Mouse (Mus musculus) forebrain, embryonic 13.5 days (tissue): Measurements from ENCODE around the gene Olfr1494. TPM values are rescaled to one million over a fixed set of nuclear protein-coding genes. Genes with fewer than 3 reads are reported as not detected.

Source experiments
- ATAC-seq: fragments of 200-750 bp; cut with Nextera tagmentation; 2 replicates; pipeline ENCODE4 v1.8.0; 2017
- H3K27ac ChIP-seq: fragments of 300-500 bp; sonication (generic); 2 replicates; pipeline ENCODE4 v1.5.1; 2015; ENCODE audit warnings: inconsistent platforms, mild to moderate bottlenecking, moderate library complexity
- H3K27me3 ChIP-seq: fragments of 300-500 bp; sonication (generic); 2 replicates; pipeline ENCODE4 v1.6.1; 2015; ENCODE audit warnings: mild to moderate bottlenecking, inconsistent platforms
- H3K36me3 ChIP-seq: fragments of 300-500 bp; sonication (generic); 2 replicates; pipeline ENCODE4 v1.6.1; 2015; ENCODE audit warnings: mild to moderate bottlenecking, inconsistent platforms; ENCODE audit not compliant: poor library complexity, severe bottlenecking
- H3K4me1 ChIP-seq: fragments of 300-500 bp; sonication (generic); 2 replicates; pipeline ENCODE4 v1.6.1; 2015; ENCODE audit warnings: inconsistent platforms
- H3K4me2 ChIP-seq: fragments of 300-500 bp; sonication (generic); 2 replicates; pipeline ENCODE4 v1.6.1; 2015; ENCODE audit warnings: inconsistent platforms, mild to moderate bottlenecking, moderate library complexity
- H3K4me3 ChIP-seq: fragments of 300-500 bp; sonication (generic); 2 replicates; pipeline ENCODE4 v1.5.1; 2015; ENCODE audit warnings: mild to moderate bottlenecking, inconsistent platforms
- H3K9ac ChIP-seq: fragments of 300-500 bp; sonication (generic); 2 replicates; pipeline ENCODE4 v1.6.1; 2015; ENCODE audit warnings: mild to moderate bottlenecking, inconsistent platforms
- H3K9me3 ChIP-seq: fragments of 300-500 bp; sonication (generic); replicated peaks from 2 replicates; pipeline ENCODE4 v1.6.1; 2016; ENCODE audit warnings: inconsistent platforms
- whole genome bisulfite sequencing: fragments of 180-500 bp; shearing (Covaris S2); methylation state at CpG from one replicate; pipeline ENCODE4 v1.1.7; 2015; 5-methylcytosine and 5-hydroxymethylcytosine counted together
- polyA plus RNA-seq: library from polyadenylated mRNA; unstranded; fragments of >200 nt; fragmentation: Nextera tagmentation; extraction: Ambion mirVana; gene quantifications from 2 replicates; pipeline ENCODE4 v1.2.1, GENCODE M21; 2015

Gene Olfr1494
- polyA plus RNA-seq = not detected in 2 replicates

DNA sequence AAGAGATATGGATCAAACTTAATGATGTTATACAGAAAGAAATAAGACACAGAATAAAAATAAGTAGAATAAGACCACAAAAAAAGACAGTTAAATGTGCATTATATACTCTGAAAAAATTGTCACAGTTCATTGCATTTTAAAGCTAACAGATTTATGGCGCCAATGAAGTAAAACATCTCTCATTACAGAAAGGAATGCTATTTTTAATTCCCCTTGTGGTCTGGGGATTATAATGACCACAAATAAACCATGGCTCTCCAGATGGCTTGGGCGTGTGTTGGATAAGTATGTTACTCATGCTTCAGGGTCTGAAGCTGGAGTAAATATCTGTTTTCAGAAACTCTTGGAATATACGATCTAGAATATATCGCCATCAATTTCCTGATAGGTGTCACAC lies at the start of gene Olfr1494:
Gene Olfr1494, plus strand, starts transcription at position 301 of the 400 bp plus-strand sequence.
- H3K27me3 ChIP-seq = no peaks in the 10 kb centered on the region
- WGBS = 93% methylated on average over 4 of the region's 4 CpGs

DNA sequence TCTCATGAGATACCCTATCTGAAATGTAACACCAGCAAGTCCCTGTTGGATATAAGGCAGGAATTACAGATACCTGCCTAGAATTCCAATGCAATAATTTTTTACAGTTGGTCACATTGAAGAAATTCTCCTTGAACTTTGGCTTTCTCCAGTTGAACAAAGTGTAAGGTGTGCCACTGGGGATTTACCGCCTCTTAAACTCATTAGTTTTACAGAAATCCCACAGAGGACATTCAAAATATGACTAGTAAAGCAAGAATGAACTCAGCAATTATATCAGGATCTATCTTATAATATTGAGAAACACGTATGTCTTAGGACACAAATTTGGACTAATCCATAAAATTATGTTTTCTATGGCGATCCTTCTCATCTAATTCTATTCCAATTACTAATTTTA lies 42.6 kb upstream of the Olfr1494 start, which contains the start of gene Olfr1491:
Gene Olfr1491, plus strand, starts transcription at position 301 of the 400 bp plus-strand sequence.
- H3K9me3 ChIP-seq = no peaks in the 10 kb centered on the region
- ATAC-seq = no peak
- H3K27ac ChIP-seq = no peak within 1 kb of the TSS
- H3K27me3 ChIP-seq = no peaks in the 10 kb centered on the region
- H3K9ac ChIP-seq = no peak within 1 kb of the TSS
- H3K36me3 ChIP-seq = no peaks in the 10 kb centered on the region
- no peaks in the 10 kb centered on the region for H3K4me1 ChIP-seq
- H3K4me3 ChIP-seq = no peak within 1 kb of the TSS
- WGBS = 84% methylated on average over 3 of the region's 3 CpGs
- no peak within 1 kb of the TSS for H3K4me2 ChIP-seq

More for the DNA sequence above, at the start of gene Olfr1494:
- Histone ChIP-seq H3K27ac (no peak within 1 kb of the TSS), H3K4me1 (no peaks in the 10 kb centered on the region), H3K9me3 (no peaks in the 10 kb centered on the region), H3K9ac (no peak within 1 kb of the TSS), H3K4me2 (no peak within 1 kb of the TSS), H3K36me3 (no peaks in the 10 kb centered on the region), H3K4me3 (no peak within 1 kb of the TSS)
- ATAC-seq = no peak

DNA sequence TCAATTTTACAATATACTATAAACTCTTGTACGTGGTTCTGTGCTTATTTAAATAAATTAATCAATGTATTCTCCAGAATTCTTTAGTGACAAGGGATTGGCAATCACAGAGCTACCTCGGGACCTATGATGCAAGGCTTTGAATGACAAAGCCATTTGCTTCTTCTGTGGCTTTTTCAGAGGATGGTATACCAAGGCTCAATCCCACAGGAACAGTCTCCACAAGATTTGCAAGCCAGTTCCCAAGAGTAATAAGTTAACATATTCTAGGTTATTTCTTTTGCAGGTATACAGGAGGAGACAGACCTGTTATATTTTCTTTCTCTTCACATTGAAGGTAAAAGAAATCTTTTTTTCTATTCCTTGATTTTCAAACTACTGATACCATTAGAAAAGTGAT lies 16.6 kb upstream of the Olfr1494 start, which contains the start of gene Olfr1493-ps1:
Gene Olfr1493-ps1, plus strand, starts transcription at position 301 of the 400 bp plus-strand sequence.
- no peak within 1 kb of the TSS for H3K27ac ChIP-seq
- no peak within 1 kb of the TSS for H3K4me3 ChIP-seq
- no peak within 1 kb of the TSS for H3K4me2 ChIP-seq
- H3K9me3 ChIP-seq = 0 out of 2 replicates have a peak, but pooled peaks cover 4% of the 10 kb centered on the region
- H3K9ac ChIP-seq = no peak within 1 kb of the TSS
- WGBS = 65% methylated on average over 2 of the region's 2 CpGs
- no peaks in the 10 kb centered on the region for H3K27me3 ChIP-seq
- ATAC-seq = no peak
- no peaks in the 10 kb centered on the region for H3K4me1 ChIP-seq
- H3K36me3 ChIP-seq = no peaks in the 10 kb centered on the region

DNA sequence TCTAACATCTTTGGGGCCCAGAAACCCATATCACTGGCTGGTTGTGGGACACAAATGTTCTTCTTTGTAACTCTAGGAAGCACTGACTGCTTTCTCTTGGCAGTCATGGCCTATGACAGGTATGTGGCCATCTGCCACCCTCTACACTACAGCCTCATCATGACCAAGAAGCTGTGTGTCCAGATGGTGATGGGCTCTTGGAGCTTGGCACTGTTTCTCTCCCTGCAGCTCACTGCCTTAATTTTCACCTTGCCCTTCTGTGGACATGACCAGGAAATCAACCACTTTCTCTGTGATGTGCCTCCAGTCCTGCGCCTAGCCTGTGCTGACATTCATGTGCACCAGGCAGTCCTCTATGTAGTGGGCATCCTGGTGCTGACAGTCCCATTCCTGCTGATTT lies 9.8 kb downstream of the Olfr1494 start:
- no peak for ATAC-seq
- no peak overlapping the region for H3K4me2 ChIP-seq
- no peak overlapping the region for H3K9ac ChIP-seq
- no peak overlapping the region for H3K4me3 ChIP-seq
- H3K27ac ChIP-seq = no peak overlapping the region
- no peaks in the 10 kb centered on the region; the same call in 1 of the 2 replicates for H3K9me3 ChIP-seq
- H3K36me3 ChIP-seq = no peaks in the 10 kb centered on the region
- 96% methylated on average over 1 of the region's 1 CpGs for WGBS
- H3K27me3 ChIP-seq = no peaks in the 10 kb centered on the region
- no peaks in the 10 kb centered on the region for H3K4me1 ChIP-seq

DNA sequence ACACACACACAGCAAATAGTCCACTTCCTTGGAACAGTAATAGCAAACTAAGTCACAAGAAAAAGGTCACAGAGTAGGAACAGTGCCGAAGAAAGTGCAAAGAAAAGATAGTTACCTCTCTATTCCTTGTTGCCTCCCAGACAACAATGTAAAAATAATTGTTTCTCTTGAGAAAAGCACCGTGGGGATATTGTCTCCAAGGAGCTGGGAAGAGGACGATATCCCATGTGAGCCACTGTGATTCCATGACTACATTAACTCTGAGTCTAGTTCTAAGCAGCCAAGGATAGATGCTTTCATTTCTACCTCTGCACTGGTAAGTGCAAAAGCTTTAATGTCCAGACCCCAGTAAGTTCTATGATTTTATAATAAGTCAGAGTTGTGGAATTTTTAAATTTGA lies 24.8 kb downstream of the Olfr1494 start, which contains the start of gene Olfr1495:
Gene Olfr1495, plus strand, starts transcription at position 301 of the 400 bp plus-strand sequence.
- H3K27ac ChIP-seq = no peak within 1 kb of the TSS
- no peaks in the 10 kb centered on the region for H3K36me3 ChIP-seq
- no peaks in the 10 kb centered on the region for H3K4me1 ChIP-seq
- ATAC-seq = no peak
- H3K9me3 ChIP-seq = no peaks in the 10 kb centered on the region; the same call in 1 of the 2 replicates
- no peak within 1 kb of the TSS for H3K9ac ChIP-seq
- H3K27me3 ChIP-seq = no peaks in the 10 kb centered on the region
- WGBS = 92% methylated on average over 3 of the region's 3 CpGs
- no peak within 1 kb of the TSS for H3K4me2 ChIP-seq
- H3K4me3 ChIP-seq = no peak within 1 kb of the TSS

DNA sequence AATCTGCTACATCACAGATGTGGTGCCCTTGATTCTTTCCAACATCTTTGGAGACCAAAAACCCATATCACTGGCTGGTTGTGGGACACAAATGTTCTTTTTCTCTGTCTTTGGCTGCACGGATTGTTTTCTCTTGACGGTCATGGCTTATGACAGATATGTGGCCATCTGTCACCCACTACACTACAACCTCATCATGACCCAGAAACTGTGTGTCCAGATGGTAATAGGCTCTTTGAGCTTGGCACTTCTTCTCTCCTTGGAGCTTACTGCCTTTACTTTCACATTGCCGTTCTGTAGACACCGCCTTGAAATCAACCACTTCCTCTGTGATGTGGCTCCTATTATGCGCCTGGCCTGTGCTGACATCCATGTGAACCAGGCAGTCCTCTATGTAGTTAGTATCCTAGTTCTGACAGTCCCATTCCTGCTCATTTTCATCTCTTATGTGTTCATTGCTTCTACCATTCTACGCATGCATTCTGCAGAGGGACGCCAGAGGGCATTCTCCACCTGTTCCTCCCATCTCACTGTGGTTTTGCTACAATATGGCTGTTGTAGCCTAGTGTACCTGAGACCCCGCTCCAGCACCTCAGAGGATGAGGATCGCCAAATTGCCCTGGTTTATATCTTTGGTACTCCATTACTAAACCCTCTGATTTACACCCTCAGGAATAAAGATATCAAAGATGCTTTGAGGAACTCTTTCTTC lies 29.2 kb downstream of the Olfr1494 start:
- no peak for ATAC-seq
- no peaks in the 10 kb centered on the region for H3K4me1 ChIP-seq
- H3K27ac ChIP-seq = no peak overlapping the region
- H3K36me3 ChIP-seq = no peaks in the 10 kb centered on the region
- H3K9ac ChIP-seq = no peak overlapping the region
- no peaks in the 10 kb centered on the region for H3K27me3 ChIP-seq
- H3K4me3 ChIP-seq = no peak overlapping the region
- H3K4me2 ChIP-seq = no peak overlapping the region
- no peaks in the 10 kb centered on the region; the same call in 1 of the 2 replicates for H3K9me3 ChIP-seq
- 91% methylated on average over 9 of the region's 9 CpGs for WGBS

DNA sequence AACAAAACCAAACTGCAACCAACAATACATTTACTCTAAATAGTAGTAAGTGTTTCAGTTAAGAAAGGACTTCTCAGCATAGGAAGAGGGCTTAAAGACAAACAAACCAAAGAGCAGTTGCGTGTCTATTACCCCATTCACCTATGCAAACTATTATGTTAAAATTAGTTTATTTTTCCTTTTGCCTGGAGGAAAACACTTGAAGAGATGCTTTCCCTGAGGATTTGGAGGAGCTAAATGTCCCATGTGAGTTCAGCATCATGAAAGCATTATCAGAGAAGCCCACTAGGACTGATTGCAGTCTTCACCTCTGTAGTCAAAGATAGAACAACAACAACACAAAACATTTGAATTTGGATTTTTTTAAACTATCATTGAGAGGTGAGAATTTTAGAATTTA lies 38.0 kb downstream of the Olfr1494 start, which contains the start of gene Olfr1496:
Gene Olfr1496, plus strand, starts transcription at position 301 of the 400 bp plus-strand sequence.
- Histone ChIP-seq H3K4me3 (no peak within 1 kb of the TSS), H3K36me3 (no peaks in the 10 kb centered on the region), H3K4me2 (no peak within 1 kb of the TSS), H3K27me3 (no peaks in the 10 kb centered on the region), H3K4me1 (no peaks in the 10 kb centered on the region), H3K9ac (no peak within 1 kb of the TSS), H3K9me3 (no peaks in the 10 kb centered on the region), H3K27ac (no peak within 1 kb of the TSS)
- no peak for ATAC-seq
- WGBS = 77% methylated on average over 1 of the region's 1 CpGs

DNA sequence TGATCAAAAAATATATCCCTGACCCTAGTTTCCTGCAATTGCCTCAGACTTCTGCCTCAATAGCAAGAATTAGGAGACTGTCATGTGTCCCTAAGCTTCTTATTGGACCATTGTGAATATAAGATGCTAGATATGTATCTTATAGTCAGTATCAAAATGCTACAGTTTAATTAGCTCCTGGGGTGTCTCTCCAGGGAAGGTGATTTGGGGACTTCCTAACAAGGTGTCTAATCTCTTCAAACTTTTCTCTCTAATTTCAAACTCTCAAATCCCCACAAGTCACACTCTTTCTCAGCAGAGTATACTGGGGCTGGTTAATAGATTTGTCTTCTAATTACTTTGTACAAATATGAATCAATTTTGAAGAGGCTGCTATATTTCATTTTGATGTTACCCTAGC lies 58.6 kb downstream of the Olfr1494 start, which contains the start of gene Olfr1497:
Gene Olfr1497, minus strand, starts transcription at position 101 of the 400 bp plus-strand sequence.
- H3K9ac ChIP-seq = no peak within 1 kb of the TSS
- H3K4me1 ChIP-seq = no peaks in the 10 kb centered on the region
- ATAC-seq = no peak
- no peak within 1 kb of the TSS for H3K27ac ChIP-seq
- H3K4me2 ChIP-seq = no peak within 1 kb of the TSS
- no peak within 1 kb of the TSS for H3K4me3 ChIP-seq
- H3K27me3 ChIP-seq = no peaks in the 10 kb centered on the region
- no peaks in the 10 kb centered on the region for H3K9me3 ChIP-seq
- H3K36me3 ChIP-seq = no peaks in the 10 kb centered on the region

Other genes starting within 250 kb of the Olfr1494 start
- not detected in 2 replicates for gene Olfr1477, start 239.2 kb upstream of the Olfr1494 start, polyA plus RNA-seq
- not detected in 2 replicates for gene Olfr1480, start 211.8 kb upstream of the Olfr1494 start, polyA plus RNA-seq
- gene Olfr1484, start 156.2 kb upstream of the Olfr1494 start, polyA plus RNA-seq = not detected in 2 replicates
- not detected in 2 replicates for gene Olfr1487, start 122.4 kb upstream of the Olfr1494 start, polyA plus RNA-seq
- not detected in 2 replicates for gene Olfr1489, start 108.1 kb upstream of the Olfr1494 start, polyA plus RNA-seq
- gene Olfr1490, start 88.6 kb upstream of the Olfr1494 start, polyA plus RNA-seq = not detected in 2 replicates
- not detected in 2 replicates for gene Olfr1491, start 42.5 kb upstream of the Olfr1494 start, polyA plus RNA-seq
- gene Olfr1493-ps1, start 16.4 kb upstream of the Olfr1494 start, polyA plus RNA-seq = not detected in 2 replicates
- gene Olfr1495, start 24.9 kb downstream of the Olfr1494 start, polyA plus RNA-seq = not detected in 2 replicates
- not detected in 2 replicates for gene Olfr1496, start 38.1 kb downstream of the Olfr1494 start, polyA plus RNA-seq
- gene Olfr1497, start 58.5 kb downstream of the Olfr1494 start, polyA plus RNA-seq = not detected in 2 replicates
- gene Olfr1499, start 79.7 kb downstream of the Olfr1494 start, polyA plus RNA-seq = not detected in 2 replicates
- not detected in 2 replicates for gene Olfr1500, start 90.8 kb downstream of the Olfr1494 start, polyA plus RNA-seq
- not detected in 2 replicates for gene Olfr1501, start 111.0 kb downstream of the Olfr1494 start, polyA plus RNA-seq
- gene Olfr1502, start 122.1 kb downstream of the Olfr1494 start, polyA plus RNA-seq = not detected in 2 replicates
- gene Olfr1504, start 158.2 kb downstream of the Olfr1494 start, polyA plus RNA-seq = 0.15 TPM in 1 of 2 replicates, not detected in the other
- not detected in 2 replicates for gene Olfr1505, start 173.8 kb downstream of the Olfr1494 start, polyA plus RNA-seq